Mouse (Mus musculus): ENCODE results near the gene Gpr158.

DNA sequence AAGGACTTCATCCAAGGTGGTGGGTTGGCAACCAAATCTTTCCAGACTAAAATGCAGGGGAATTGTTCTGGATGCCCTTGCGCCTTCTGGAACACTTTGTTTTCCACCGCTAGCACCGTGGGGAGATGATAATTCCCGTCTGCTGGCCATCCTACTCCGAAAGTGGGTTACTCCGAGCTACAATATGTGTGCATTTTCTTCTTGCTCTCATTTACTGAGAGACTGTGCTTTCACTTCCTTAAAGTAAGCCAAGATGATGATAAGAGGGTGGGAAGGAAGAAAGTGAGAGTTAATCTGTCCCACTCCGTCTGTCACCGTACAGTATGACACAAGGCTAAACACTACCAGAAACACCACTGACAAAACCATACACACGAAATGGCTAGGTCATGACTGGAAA is 325.8 kb downstream of the Gpr158 start:
- no peak for TF ChIP-seq CTCF (IDR thresholded peaks at IDR 0.05; ENCODE audit: borderline replicate concordance, insufficient read depth, low read length)
- no peak for TF ChIP-seq POLR2A (IDR thresholded peaks at IDR 0.05; ENCODE audit: low read depth, low read length)

Data from embryonic fibroblast, embryonic 13.5 days (primary cell).